Mouse (Mus musculus) erythroblast, embryonic 14.5 days (primary cell): ENCODE results near the gene Tubb2b. TPM values are rescaled to one million over a fixed set of nuclear protein-coding genes. Genes with fewer than 3 reads are reported as not detected.

Experiments
- H3K27me3 ChIP-seq: 2 replicates; pipeline ENCODE4 v1.6.1; 2012; ENCODE audit warnings: inconsistent platforms; ENCODE audit not compliant: control insufficient read depth
- H3K36me3 ChIP-seq: 2 replicates; pipeline ENCODE4 v1.6.1; 2012; ENCODE audit warnings: mild to moderate bottlenecking, inconsistent platforms; ENCODE audit not compliant: control insufficient read depth
- H3K4me1 ChIP-seq: 2 replicates; pipeline ENCODE4 v1.6.1; 2012; ENCODE audit warnings: inconsistent platforms; ENCODE audit not compliant: control insufficient read depth
- H3K4me3 ChIP-seq: replicated peaks from 2 replicates; pipeline ENCODE3; 2012; ENCODE audit warnings: moderate library complexity, mild to moderate bottlenecking, inconsistent platforms
- H3K9me3 ChIP-seq: 2 replicates; pipeline ENCODE4 v1.6.1; 2012; ENCODE audit warnings: low read length, inconsistent platforms, mixed read lengths; ENCODE audit not compliant: control insufficient read depth
- GATA1 ChIP-seq: IDR thresholded peaks from 2 replicates; pipeline ENCODE4 v1.6.1; 2012; ENCODE audit warnings: low read length, inconsistent platforms, mixed read lengths
- TAL1 ChIP-seq: IDR thresholded peaks from 3 replicates; pipeline ENCODE4 v1.6.1; 2012; ENCODE audit warnings: low read length, inconsistent platforms, mixed read lengths
- polyA plus RNA-seq: library from polyadenylated mRNA; stranded (reverse); fragments of >175 nt; gene quantifications from 2 replicates; pipeline ENCODE4 v1.2.3, GENCODE M21; 2012

Tubb2b gene
- polyA plus RNA-seq, 1 experiment, result 0.14 TPM

- H3K36me3 ChIP-seq, result no peaks in the 10 kb centered on the region
- no peak overlapping the region for H3K4me3 ChIP-seq
- H3K27me3 ChIP-seq, result peaks cover 6% of the 10 kb centered on the region; the same call in 1 of the 2 replicates
- H3K4me1 ChIP-seq, result no peaks in the 10 kb centered on the region
- TF ChIP-seq GATA1 (no peak), TAL1 (no peak)
- H3K9me3 ChIP-seq, result no peaks in the 10 kb centered on the region
These were observed 46.1 kb downstream of the Tubb2b start for GRCm38 (mm10) chr13:34084026-34084750.

GRCm38 (mm10) chr13:34081926-34082325 lies 48.3 kb downstream of the Tubb2b start:
- H3K9me3 ChIP-seq, result no peaks in the 10 kb centered on the region
- H3K27me3 ChIP-seq, result peaks cover 14% of the 10 kb centered on the region
- no peak for TF ChIP-seq GATA1
- TF ChIP-seq TAL1, result no peak
- H3K4me1 ChIP-seq, result peaks cover 16% of the 10 kb centered on the region
- H3K36me3 ChIP-seq, result no peaks in the 10 kb centered on the region
- no peak overlapping the region for H3K4me3 ChIP-seq

- H3K4me3 ChIP-seq, result no peak overlapping the region
- TF ChIP-seq TAL1, result no peak
- no peak for TF ChIP-seq GATA1
- peaks cover 14% of the 10 kb centered on the region for H3K27me3 ChIP-seq
- H3K9me3 ChIP-seq, result no peaks in the 10 kb centered on the region
- H3K36me3 ChIP-seq, result peaks cover 18% of the 10 kb centered on the region
- H3K4me1 ChIP-seq, result peaks cover 22% of the 10 kb centered on the region
These were observed 50.5 kb downstream of the Tubb2b start for GRCm38 (mm10) chr13:34079801-34080200.

- Histone ChIP-seq H3K27me3 (peaks cover 14% of the 10 kb centered on the region), H3K9me3 (no peaks in the 10 kb centered on the region), H3K36me3 (peaks cover 24% of the 10 kb centered on the region), H3K4me3 (peak overlapping the region; percentile 87), H3K4me1 (peaks cover 22% of the 10 kb centered on the region)
- TF ChIP-seq GATA1 (no peak), TAL1 (no peak)
These were observed 51.6 kb downstream of the Tubb2b start for GRCm38 (mm10) chr13:34078500-34079280.

GRCm38 (mm10) chr13:34077492-34078271 lies 52.6 kb downstream of the Tubb2b start, which contains the start of gene Tubb2a:
Gene Tubb2a (minus strand): TSS chr13:34078007.
- no peak for TF ChIP-seq GATA1
- no peak for TF ChIP-seq TAL1
- Histone ChIP-seq H3K36me3 (peaks cover 28% of the 10 kb centered on the region), H3K4me3 (peak within 1 kb of the TSS; percentile 87), H3K27me3 (peaks cover 14% of the 10 kb centered on the region), H3K4me1 (peaks cover 22% of the 10 kb centered on the region), H3K9me3 (no peaks in the 10 kb centered on the region)

Other genes with a start within 250 kb of the Tubb2b start
- not detected in 2 replicates for gene Serpinb6c, start 224.8 kb downstream of the Tubb2b start, polyA plus RNA-seq
- gene Nqo2, start 165.8 kb downstream of the Tubb2b start, polyA plus RNA-seq, result 0.08 TPM in 1 of 2 replicates, not detected in the other
- 0.17 and 0.29 TPM in 2 replicates for gene Ripk1, start 128.1 kb downstream of the Tubb2b start, polyA plus RNA-seq
- 0.44 and 0.81 TPM in 2 replicates for gene Serpinb6a, start 127.7 kb downstream of the Tubb2b start, polyA plus RNA-seq
- 0.17 and 0.67 TPM in 2 replicates for gene Bphl, start 92.9 kb downstream of the Tubb2b start, polyA plus RNA-seq
- 6.1 and 9.8 TPM in 2 replicates for gene Tubb2a, start 52.5 kb downstream of the Tubb2b start, polyA plus RNA-seq
- gene Psmg4, start 32.5 kb upstream of the Tubb2b start, polyA plus RNA-seq, result 3.3 and 3.9 TPM in 2 replicates
- gene Slc22a23, start 214.7 kb upstream of the Tubb2b start, polyA plus RNA-seq, result 9.2 and 14.3 TPM in 2 replicates